Mouse (Mus musculus) monocyte, adult 2 months (primary cell): ENCODE data around the gene Strn.
"Not testable (repeated sequence)": the region's sequence is repeated elsewhere in the genome, so short reads cannot be mapped to it uniquely, and the experiment has no call there.

Source experiments
- DNase-seq, 2 experiments: peaks; one replicate each; pipeline ENCODE4 v3.0.0; 2022; ENCODE audit warnings: low spot score in 2 of 2, low read depth in 1 of 2

Gene Strn

DNA sequence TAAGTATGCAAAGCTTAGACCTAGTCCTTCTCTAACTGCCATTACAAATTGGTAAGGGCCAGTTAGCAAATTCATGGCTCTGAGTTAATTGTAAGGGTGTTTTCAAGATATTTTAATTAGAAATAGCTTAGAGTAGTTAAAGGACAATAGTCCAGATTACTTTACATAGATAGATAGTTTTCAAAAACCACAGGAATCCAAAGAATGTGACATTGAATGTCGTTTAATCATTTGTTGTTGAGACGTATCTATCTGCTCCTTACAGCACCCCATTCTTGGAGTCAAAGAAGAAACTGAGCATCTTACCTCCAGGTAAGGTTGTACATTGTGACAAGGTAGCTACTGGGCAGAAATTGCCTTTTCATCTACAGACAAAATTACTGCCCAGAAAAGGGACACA lies 26.7 kb downstream of the Strn start:
- DNase-seq = no peak

DNA sequence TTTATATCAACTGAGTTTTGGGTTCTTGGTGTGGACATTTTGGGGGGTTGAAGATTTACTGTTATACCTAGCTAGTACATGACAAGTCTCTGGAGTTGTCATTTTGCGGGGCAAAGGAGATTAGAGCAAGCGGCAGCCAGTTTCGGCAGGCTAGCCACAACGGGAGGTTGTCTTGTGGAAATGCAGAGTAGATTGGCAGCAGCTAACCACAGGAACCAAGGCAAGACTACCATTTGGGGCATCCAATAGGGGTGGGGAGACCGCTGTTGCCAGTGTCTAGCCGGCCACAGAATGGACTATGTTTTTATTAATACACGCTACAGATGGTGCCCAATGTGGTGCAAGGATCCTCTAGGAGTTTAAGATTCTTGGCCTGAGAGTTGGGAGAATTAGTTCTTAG lies 28.6 kb downstream of the Strn start:
- DNase-seq = no peak

DNA sequence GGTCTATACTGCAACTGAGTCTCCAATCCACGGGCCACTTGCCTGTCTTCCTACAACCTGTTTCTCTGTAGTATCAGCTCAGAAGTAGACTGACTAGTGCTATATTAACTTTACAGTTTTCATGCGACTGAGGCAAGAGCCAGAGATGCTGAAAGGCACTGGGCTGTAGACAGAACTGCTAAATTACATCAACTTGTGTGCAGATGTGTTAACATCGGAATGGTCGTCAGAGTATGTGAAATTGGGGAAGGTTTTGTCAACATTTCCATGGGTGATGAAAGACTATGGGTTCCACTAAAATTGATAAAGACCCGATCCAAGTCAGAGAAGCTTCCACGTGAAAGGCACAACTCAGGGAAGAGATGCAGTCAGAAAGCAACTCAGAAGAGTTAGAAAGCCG lies 34.0 kb downstream of the Strn start:
- no peak for DNase-seq

DNA sequence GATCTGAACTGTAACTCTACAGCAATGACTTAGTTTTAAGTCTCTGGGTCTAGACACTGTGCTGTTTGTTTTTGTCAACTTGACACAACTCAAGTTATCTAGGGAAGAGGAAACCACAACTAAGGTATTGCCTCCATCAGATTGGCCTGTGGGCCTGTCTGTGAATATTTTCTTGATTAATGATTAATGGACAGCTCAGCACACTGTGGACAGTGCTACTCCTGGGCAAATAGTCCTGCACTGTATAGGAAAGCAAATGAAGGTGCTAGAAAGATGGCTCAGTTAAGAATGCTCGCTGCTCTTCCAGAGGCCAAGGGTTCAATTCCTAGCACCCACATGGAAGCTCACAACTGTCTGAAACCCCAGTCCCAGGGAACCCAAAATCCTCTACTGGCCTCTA lies 38.0 kb downstream of the Strn start:
- no peak for DNase-seq

DNA sequence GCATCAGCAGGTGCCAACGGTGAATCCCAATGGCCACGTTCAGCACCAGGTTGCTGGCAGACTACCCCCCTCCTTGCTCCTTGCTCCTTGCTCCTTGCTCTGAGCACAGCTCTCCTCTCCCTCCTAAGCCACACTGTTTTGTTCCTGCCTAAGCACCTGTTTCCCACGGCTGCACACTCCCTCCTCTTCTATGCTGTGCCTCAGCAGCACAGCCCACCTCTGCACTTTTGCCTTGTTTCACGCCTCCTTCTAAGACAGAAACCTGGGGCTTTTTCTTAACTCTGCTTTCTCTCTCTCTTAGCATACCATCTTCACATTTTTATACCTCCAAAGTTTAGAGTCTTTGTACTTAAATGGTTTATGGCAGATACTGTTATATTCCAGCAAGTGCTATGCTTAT lies 39.5 kb downstream of the Strn start:
- no peak for DNase-seq

DNA sequence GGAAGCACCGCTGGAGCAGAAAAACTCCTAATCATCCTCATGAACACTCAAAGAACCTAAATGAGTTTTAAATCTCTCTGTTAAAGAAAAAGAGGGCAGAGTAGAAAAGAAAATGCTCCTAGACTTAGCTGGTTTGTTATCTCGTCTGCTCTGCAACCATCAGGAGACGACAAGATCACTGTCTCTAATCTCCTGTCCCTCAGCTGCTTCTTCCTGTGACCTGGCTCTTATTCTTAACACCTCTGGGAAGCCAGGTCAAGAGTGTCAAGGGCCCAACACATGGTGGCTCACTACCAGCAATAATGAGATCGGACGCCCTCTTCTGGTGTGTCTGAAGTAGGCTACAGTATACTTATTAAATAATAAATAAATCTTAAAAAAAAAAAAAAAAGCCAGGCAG lies 40.1 kb downstream of the Strn start:
- DNase-seq = no peak

DNA sequence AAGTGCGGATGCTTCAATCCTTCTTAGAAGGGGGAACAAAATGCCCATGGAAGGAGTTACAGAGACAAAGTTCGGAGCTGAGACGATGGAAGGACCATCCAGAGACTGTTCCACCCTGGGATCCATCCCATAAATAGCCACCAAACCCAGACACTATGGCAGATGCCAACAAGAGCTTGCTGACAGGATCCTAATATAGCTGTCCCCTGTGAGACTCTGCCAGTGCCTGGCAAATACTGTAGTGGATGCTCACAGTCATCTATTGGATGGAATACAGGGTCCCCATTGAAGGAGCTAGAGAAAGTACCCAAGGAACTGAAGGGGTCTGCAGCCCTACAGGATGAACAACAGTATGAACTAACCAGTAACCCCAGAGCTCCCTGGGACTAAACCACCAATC lies 47.8 kb downstream of the Strn start:
- DNase-seq = not testable (repeated sequence)

DNA sequence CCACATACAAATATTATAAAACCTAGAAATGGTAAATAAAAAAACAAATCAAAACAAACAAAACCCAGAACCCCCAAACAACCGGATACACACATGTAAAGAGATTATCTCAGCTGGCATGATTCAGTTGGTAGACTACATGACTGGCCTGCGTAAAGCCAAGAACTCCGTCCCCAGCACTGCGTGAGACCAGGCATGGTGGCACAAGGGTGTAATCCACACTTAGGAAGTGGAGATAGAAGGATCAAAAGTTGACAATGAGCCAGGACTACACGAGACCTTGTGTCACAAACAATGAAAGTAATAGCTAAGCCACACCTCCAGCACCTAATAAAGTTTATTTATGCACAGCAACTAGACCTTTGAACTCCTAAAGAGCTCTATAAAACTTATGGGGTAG lies 49.0 kb downstream of the Strn start:
- DNase-seq = no peak

DNA sequence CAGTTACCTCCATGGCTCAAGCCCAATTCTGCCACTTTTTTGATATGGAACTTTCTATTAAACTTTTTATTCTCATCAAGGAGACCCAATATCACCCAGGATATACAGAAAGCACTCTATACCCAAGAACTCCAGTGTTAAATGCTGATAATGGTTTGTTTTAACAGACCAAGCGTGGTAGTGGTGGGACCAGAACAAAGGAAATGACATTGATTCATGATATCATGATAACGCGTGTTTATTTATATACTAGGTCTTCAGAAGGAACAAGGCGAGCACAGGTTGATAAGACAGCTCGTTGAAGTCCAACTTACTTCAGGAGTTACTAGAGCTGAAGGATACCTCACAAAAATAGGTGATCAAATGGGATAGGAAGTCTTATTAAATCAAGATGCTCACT lies 52.0 kb downstream of the Strn start:
- no peak for DNase-seq

DNA sequence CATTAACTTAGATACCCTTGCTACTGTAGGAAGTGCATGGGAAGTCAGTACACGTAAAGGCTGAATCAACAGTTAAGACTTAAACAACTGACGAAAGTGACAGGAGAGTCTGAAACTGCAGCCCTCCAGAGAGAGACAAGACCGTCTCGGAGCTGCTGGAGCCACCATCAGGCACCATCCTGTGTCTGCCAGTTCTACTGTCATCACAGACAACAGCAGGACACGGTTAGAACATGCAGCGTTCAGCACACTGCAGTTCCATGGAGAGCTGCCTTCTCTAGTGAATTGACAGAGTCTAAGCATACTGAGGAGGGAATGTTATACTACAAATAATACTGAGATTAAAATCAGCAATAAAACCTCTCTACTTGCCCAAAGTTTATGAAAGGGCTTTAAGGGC lies 54.6 kb downstream of the Strn start:
- DNase-seq = no peak

DNA sequence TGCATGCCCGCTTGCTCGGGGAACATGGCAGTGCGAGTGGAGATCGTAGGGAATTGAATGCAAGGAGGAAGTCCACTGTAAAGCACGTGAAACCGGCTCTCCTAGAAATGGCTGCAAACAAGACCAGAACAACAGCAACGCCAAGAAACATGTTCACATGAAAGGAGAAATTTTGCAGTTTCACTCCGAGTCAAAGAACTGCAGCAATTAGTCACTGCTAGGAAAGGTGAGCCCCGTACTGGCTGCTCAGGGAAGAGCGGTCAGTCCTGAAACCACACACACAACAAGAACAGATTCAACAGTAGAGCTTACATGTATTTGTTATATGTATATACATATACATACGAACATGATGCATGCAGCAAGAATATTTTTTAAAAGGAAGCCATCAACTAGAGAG lies 57.5 kb downstream of the Strn start:
- no peak for DNase-seq

DNA sequence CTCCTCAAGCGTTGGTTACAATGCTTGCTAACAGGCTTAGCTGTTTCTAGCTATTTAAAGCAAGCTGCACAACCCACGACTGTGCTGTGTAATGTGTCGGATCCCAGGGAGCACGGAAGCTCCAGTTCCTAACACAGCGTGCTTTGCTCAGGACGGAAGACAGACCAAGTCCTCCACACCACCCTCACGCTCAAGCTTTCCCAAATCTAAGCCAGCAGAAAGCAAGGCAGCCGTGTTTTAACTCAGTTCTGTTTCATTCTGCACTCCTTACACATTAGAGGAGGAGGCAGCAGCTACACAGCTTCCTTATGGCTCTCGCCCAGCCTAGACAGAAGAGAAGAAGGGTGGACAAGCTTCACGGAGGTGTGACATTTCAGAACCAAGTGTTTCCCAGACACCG lies 60.2 kb downstream of the Strn start:
- DNase-seq = no peak

DNA sequence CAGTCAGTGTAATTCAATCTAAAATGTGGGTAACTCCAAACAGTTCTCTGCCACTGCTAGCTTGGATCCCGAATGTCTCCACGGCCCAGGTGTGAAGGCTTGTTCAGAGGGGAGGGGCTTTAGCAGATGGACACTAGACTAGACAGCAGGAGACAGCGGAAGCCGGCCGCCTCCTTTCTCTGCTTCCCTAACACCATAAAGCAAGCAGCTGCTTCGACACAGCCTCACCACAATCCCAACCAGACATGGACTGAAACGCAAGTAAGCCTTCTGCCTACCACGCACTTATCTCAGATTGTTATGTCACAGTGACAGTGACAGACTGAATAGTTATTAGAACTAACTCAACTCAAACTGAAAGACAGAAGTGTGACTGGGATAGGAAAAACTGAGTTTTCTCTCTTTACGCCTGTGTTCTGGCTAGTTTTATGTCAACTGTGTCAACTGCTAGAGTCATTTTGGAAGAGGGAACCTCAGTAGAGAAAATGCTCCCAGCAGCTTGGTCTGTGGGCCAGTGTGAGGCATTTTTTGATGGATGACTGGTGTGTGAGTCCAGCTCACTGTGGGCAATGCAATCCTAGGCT lies 71.9 kb downstream of the Strn start:
- no peak for DNase-seq

DNA sequence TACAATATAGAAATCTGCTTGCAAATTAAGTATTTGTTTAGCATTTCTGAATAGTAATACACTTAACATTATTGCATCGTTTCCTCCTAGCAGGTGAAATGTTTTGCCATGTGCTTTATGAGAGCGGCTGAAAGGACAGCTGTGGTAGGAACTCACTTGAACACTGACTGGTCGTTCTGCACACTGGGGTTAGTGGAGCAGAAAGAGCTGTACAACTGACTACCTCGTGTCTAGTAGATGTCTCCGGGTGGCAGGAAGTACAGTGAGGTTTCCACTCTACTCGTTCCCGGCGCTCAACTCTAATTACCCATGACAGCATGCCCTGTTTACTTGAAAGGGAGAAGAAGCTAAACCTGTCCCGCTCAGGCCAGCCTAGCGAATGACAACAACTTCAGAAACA lies 82.2 kb downstream of the Strn start:
- no peak for DNase-seq

DNA sequence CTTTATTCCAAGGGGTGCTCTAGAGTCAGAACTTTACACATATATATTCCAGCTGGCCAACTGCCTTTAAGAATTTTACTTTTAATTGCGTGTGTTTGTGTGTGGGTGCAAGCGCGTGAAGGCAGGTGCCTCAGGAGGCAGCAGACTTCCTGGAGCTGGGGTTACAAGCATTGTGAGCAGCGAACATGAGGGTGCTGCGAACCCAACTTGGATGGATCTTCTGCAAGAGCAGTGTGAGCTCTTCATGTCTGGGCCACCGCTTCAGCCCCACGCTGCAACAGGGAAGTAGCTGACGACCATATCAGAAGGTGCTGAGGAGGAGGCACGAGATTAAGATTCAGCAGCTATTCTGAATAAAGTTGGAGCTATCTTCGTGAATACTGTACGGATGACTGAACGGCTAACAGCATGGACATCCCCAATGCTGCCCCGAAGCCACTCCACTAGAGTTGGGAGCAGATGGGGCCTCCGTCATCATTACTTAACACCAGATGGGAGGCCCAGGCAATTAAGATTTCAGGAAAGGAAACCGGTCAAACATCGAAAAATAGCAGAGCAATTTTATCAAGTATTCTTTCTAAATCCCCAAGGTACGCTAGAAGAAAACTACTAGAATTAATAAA lies 93.0 kb downstream of the Strn start:
- no peak for DNase-seq

DNA sequence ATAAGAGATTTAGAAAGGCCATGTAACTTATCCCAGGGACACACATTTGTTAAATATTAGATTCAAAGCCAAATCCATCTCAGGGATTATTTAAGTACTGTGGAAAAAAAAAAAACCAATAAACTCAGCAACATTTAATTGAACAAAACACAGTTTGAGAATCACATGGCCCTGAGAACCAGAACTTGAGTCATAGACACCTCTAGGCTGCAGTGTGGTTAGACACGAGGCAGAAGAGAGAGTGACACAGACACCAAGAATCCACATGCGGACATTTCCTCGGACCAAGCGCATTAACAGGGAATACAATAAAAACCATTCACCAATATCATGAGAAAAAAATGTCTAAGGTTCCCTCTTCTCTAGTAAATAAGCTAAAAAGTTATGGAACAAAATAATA lies 94.7 kb downstream of the Strn start:
- DNase-seq = no peak

DNA sequence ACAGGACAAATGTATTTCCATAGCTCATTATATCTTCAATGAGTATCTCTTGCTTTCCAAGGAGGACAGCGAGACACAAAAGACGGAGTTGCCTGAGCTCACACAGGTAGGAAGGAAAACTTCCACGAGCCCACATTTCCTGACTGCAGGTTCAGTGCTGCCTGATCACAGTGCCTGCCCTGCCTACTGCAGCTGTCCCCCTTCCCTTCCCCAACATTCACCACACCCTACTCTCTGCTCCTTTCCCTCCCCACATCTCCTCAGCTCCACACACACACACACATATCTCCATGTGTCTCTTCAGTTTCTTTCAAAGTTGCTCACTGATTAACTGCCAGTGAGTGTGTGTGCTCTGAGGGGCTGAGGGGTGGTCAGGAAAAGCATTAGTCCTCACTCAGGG lies 96.6 kb downstream of the Strn start:
- DNase-seq = no peak

DNA sequence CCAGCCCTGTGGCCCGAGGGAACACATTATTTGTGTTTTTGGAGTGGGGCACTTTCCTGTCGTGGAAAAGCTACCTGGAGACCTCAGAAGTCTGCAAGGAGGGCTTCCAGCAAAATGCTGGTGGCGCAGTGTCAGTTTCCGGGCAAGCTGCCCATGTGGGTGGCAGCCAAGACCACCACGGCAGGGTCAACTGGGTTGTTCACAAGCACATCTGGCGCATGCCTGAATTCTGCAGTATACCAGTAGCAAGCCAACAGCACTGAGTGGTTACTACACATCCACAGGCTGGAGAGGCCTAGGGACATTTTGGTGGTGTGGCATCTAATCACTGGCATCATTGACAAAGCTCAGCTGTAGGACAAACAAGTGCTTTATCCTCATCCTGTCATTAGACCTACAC lies 97.9 kb downstream of the Strn start:
- no peak for DNase-seq

DNA sequence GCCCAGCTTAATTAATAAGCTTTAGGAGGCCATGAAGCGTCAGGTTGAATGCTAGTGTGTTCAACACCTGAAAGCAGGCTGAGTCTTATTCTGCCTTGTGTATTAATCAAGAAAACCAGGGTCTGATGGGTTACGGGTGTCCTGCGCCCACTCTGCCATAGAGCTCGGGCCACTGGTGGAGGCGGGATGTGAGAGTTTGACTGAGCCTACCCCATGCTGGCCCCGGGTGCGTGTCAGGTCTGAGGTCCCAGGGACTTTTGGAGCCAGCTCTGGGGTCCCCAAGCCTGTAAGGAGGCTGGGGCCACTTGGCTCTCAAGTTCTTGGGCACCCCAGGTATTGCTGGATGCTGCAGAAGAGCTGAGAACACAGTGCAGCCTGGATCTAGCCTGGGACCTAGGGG lies 99.9 kb downstream of the Strn start:
- no peak for DNase-seq

DNA sequence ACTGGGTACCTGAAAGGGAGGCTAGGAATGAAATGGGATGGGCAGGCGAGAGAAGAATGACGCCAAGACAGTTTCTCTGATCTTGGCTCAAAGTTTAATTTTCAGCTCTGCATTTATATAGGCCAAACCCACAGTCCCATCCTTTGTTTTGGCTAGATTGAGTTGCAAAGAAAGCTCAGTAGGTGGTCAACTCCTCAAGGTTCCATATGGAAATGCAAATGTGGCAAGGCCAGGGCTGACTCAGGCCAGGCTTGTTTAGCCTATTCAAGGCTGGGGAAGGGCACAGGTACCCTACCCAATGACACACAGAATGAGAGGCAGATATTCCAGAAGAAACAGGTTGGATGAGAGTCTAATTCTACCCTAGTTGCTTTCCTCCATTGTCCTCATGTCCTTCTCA lies 101.4 kb downstream of the Strn start:
- DNase-seq = no peak

DNA sequence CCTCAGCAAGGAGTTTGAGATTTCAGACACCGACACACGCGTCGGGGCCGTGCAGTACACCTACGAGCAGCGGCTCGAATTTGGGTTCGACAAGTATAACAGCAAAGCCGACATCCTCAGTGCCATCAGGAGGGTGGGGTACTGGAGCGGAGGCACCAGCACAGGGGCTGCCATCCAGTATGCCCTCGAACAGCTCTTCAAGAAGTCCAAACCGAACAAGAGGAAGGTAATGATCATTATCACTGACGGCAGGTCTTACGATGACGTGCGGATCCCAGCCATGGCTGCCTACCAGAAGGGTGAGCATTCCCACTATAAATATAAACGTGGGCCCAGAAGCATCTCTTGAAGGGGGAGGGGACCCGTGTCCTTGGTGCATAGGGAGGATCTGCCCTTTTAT lies 112.1 kb downstream of the Strn start:
- DNase-seq = no peak

DNA sequence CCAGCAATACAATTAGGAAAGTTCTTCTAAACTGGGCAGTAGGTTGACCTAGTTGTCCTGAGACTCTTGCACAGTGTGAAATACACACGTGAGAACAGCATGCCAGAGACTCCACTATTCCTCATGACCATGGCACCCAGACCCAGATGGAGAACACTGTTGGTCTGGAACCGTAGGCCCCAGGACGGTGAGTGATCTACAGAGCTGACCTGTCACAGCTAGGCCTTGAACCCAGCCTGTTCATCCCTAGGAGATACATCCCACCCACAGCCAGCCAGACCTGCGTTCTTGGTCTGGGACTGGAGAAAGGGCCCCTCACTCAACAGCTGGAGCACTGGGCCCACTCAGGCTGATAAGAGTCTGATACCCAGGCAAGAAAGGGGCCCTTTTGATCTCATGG lies 115.1 kb downstream of the Strn start:
- no peak for DNase-seq

DNA sequence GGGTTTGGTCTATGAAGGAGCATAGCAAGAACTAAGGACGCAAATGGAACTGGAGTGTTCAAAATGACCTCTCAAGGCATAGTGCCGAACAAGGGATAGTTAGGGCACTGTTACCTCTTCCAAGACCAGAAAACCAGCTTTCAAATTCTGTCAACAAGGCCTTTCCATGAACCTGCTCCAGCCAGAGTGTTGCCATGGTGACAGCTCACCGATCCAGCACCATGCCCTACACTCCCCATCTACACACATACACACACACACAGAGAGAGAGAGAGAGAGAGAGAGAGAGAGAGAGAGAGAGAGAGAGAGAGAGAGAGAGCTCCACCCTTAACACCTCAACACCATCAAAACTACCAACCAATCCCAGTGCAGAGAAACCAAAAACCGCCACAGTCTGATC lies 116.3 kb downstream of the Strn start:
- DNase-seq = no peak

DNA sequence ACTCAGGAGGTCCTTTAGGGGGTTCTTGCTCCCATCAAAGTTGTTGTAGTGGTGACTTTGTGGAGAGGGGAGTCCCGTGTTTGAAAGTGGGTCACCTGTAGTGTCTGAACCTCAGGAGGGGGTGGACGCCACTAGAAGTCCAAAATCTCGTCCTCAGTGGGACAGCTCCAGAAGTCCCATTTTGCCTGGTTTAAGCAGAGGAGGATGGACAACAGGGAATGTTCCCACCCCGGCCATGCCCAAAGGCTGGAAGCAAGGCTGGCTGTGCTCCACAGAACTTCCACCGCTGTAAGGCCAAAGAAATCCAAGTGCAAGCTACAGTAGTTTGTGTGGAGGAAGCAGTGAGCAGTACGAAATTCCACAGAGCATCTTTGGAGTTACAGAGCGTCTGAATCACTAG lies 117.0 kb downstream of the Strn start:
- no peak for DNase-seq
